Mouse (Mus musculus) midbrain, embryonic 12.5 days (tissue): ENCODE measurements around the gene Pif1. TPM values are rescaled to one million over a fixed set of nuclear protein-coding genes. Genes with fewer than 3 reads are reported as not detected.

Source experiments
- ATAC-seq: fragments of 200-750 bp; cut with Nextera tagmentation; 2 replicates; pipeline ENCODE4 v1.8.0; 2017; ENCODE audit warnings: low read depth, moderate TSS enrichment, moderate library complexity; ENCODE audit not compliant: low FRiP score
- H3K27ac ChIP-seq: fragments of 300-500 bp; sonication (generic); replicated peaks from 2 replicates; pipeline ENCODE4 v1.5.1; 2016; ENCODE audit warnings: mild to moderate bottlenecking
- H3K27me3 ChIP-seq: fragments of 300-500 bp; sonication (generic); 2 replicates; pipeline ENCODE4 v1.6.1; 2016; ENCODE audit warnings: mild to moderate bottlenecking
- H3K36me3 ChIP-seq: fragments of 300-500 bp; sonication (generic); 2 replicates; pipeline ENCODE4 v1.6.1; 2016
- H3K4me1 ChIP-seq: fragments of 300-500 bp; sonication (generic); 2 replicates; pipeline ENCODE4 v1.6.1; 2016
- H3K4me2 ChIP-seq: fragments of 300-500 bp; sonication (generic); replicated peaks from 2 replicates; pipeline ENCODE4 v1.6.1; 2016; ENCODE audit warnings: mild to moderate bottlenecking, moderate library complexity
- H3K4me3 ChIP-seq: fragments of 300-500 bp; sonication (generic); 2 replicates; pipeline ENCODE4 v1.5.1; 2016; ENCODE audit warnings: mild to moderate bottlenecking
- H3K9ac ChIP-seq: fragments of 300-500 bp; sonication (generic); replicated peaks from 2 replicates; pipeline ENCODE4 v1.6.1; 2016; ENCODE audit warnings: mild to moderate bottlenecking, moderate library complexity
- H3K9me3 ChIP-seq: fragments of 300-500 bp; sonication (generic); 2 replicates; pipeline ENCODE4 v1.6.1; 2016; ENCODE audit warnings: mild to moderate bottlenecking
- WGBS: fragments of 180-500 bp; shearing (Covaris S2); methylation state at CpG from one replicate; pipeline ENCODE4 v1.1.7; 2016; 5-methylcytosine and 5-hydroxymethylcytosine counted together
- polyA plus RNA-seq: library from polyadenylated mRNA; unstranded; fragments of >200 nt; fragmentation: Nextera tagmentation; extraction: Ambion mirVana; gene quantifications from 2 replicates; pipeline ENCODE4 v1.2.1, GENCODE M21; 2016

Pif1 gene
- polyA plus RNA-seq, 1 experiment from 2014 or later: 24.0 TPM

GRCm38 (mm10) chr9:65630631-65631353, 43.8 kb downstream of the Pif1 start:
- Histone ChIP-seq H3K4me3 (peak overlapping the region; percentile 57), H3K4me1 (peaks cover 18% of the 10 kb centered on the region), H3K36me3 (no peaks in the 10 kb centered on the region), H3K27me3 (peaks cover 72% of the 10 kb centered on the region), H3K4me2 (peak overlapping the region; percentile 93), H3K9me3 (no peaks in the 10 kb centered on the region), H3K9ac (peak overlapping the region; percentile 70), H3K27ac (no peak overlapping the region)
- WGBS: under 1% methylated on average over 68 of the region's 78 CpGs
- ATAC-seq: peak; percentile 82

GRCm38 (mm10) chr9:65631354-65632021, 44.5 kb downstream of the Pif1 start:
- ATAC-seq: no peak
- Histone ChIP-seq H3K9me3 (no peaks in the 10 kb centered on the region), H3K4me1 (peaks cover 18% of the 10 kb centered on the region), H3K4me2 (peak overlapping the region; percentile 93), H3K27me3 (peaks cover 65% of the 10 kb centered on the region), H3K27ac (no peak overlapping the region), H3K36me3 (no peaks in the 10 kb centered on the region), H3K9ac (peak overlapping the region; percentile 70; the same call in 1 of the 2 replicates), H3K4me3 (peak overlapping the region; percentile 57)
- 11% methylated on average over 16 of the region's 16 CpGs for WGBS

DNA sequence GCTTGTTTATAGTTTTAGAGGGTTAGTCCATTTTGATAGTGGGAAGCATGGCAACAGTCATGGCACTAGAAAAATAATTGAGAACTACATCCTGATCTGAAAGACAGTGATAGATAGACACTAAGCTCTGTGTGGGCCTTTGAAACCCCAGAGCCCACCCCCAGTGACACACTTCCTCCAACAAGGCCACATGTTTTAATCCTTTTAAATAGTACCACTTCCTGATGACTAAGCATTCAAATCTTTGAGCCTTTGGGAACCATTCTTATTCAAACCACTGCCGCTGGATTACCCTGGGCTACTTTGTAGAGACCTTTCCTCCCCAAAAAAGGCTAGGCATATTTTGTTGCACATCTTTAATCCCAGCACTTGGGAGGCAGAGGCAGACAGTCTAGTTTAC, 48.8 kb downstream of the Pif1 start:
- no peak overlapping the region for H3K9ac ChIP-seq
- H3K27ac ChIP-seq: no peak overlapping the region
- H3K4me2 ChIP-seq: no peak overlapping the region
- H3K9me3 ChIP-seq: no peaks in the 10 kb centered on the region
- WGBS: 45% methylated on average over 1 of the region's 1 CpGs
- H3K36me3 ChIP-seq: no peaks in the 10 kb centered on the region
- H3K4me3 ChIP-seq: no peak overlapping the region
- ATAC-seq: no peak
- peaks cover 8% of the 10 kb centered on the region for H3K4me1 ChIP-seq
- H3K27me3 ChIP-seq: peaks cover 51% of the 10 kb centered on the region

- H3K4me2 ChIP-seq: no peak overlapping the region
- H3K36me3 ChIP-seq: no peaks in the 10 kb centered on the region
- H3K27me3 ChIP-seq: peaks cover 40% of the 10 kb centered on the region
- no peak overlapping the region for H3K4me3 ChIP-seq
- WGBS: 88% methylated on average over 4 of the region's 4 CpGs
- no peak overlapping the region for H3K9ac ChIP-seq
- H3K9me3 ChIP-seq: no peaks in the 10 kb centered on the region
- peaks cover 12% of the 10 kb centered on the region for H3K4me1 ChIP-seq
- no peak for ATAC-seq
- no peak overlapping the region for H3K27ac ChIP-seq
Measured at GRCm38 (mm10) chr9:65636926-65637325, 50.0 kb downstream of the Pif1 start.

- Histone ChIP-seq H3K9me3 (no peaks in the 10 kb centered on the region), H3K4me3 (no peak overlapping the region), H3K27me3 (peaks cover 20% of the 10 kb centered on the region), H3K4me2 (no peak overlapping the region), H3K36me3 (no peaks in the 10 kb centered on the region), H3K4me1 (peaks cover 12% of the 10 kb centered on the region), H3K9ac (no peak overlapping the region), H3K27ac (no peak overlapping the region)
- 60% methylated on average over 5 of the region's 5 CpGs for WGBS
- ATAC-seq: no peak
Measured at GRCm38 (mm10) chr9:65639065-65639464, 52.1 kb downstream of the Pif1 start.

DNA sequence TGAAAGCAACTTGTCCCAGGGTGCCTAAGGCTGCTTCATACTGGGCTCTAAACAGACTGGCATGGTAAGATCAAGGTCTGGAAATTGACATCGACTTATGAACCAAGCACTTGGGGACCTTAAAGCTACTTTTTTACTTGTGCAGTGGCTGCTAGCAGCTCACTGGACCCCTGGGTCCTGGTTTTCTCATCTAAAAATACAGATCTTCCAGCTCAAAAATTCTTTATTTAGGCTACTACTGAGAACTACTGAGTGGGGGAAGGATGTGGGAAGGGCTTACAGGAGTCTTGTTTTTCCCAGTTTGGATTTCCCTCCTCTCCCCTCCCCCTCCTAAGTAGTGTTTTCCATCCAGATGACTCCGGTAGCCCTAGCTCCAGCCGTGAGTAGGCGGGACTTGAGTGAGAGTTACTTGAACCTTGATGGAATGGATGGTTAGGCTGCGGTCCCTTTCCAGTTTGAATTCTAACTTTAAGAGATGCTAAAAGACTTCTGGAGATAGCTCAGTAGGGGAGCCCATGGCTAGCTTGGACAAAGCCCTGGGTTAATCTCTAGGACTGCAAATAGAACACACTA, 54.0 kb downstream of the Pif1 start:
- 4% methylated on average over 5 of the region's 5 CpGs for whole genome bisulfite sequencing
- Histone ChIP-seq H3K9ac (no peak overlapping the region), H3K27me3 (peaks cover 20% of the 10 kb centered on the region), H3K9me3 (no peaks in the 10 kb centered on the region), H3K4me3 (no peak overlapping the region), H3K36me3 (no peaks in the 10 kb centered on the region), H3K27ac (no peak overlapping the region), H3K4me1 (peaks cover 12% of the 10 kb centered on the region), H3K4me2 (peak overlapping the region; percentile 17; the same call in 1 of the 2 replicates)
- no peak for ATAC-seq

DNA sequence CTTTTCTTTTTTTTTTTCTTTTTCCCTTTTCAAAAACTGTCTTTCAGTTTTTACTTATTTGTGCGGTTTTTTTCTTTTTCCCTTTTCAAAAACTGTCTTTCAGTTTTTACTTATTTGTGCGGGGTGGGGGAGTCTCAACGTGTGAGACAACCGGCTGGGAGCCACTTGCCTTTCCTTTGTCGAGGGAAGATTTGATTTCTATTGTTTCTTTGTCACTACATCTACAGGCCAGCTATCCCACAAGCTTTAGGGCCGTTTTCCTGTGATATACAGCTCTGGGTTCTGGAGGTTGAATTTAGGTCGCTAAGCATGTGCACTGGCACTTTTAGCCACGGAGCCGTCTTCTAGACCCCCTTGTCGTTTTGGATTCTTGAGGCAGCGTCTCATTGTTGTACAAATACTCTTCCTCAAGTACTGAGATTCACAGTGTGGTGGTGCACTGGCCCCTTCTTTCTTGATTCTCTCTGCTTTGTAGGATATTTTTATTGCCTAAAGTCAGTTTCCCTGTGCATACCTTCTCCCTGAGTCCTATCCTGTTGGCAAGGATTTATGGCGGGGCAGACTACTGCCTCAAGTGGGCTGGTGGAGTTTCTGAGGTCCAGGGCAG, 54.6 kb downstream of the Pif1 start:
- Histone ChIP-seq H3K4me1 (peaks cover 12% of the 10 kb centered on the region), H3K27ac (no peak overlapping the region), H3K36me3 (no peaks in the 10 kb centered on the region), H3K27me3 (peaks cover 20% of the 10 kb centered on the region), H3K9me3 (no peaks in the 10 kb centered on the region), H3K4me3 (no peak overlapping the region), H3K4me2 (peak overlapping the region; percentile 25), H3K9ac (no peak overlapping the region)
- ATAC-seq: no peak
- 9% methylated on average over 12 of the region's 12 CpGs for whole genome bisulfite sequencing

DNA sequence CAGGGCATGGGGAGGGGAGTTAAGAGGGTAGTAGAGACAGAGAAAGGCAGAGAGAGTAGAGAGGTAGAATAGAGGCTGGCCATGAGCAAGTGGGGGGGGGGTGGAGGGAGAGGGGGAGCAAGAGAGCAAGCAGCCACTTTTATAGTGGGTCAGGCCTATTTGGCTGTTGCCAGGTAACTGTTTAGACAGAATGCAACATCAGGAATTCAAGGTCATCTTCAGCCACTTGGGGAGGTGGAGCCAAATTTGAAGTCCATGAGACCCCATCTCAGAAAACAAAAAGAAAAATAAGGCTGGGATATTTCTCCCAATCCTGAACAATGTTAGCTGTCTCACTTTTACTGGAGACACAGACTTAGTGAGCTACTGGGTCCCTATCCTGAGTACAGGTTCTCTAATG, 55.6 kb downstream of the Pif1 start:
- Histone ChIP-seq H3K27ac (no peak overlapping the region), H3K36me3 (no peaks in the 10 kb centered on the region), H3K27me3 (peaks cover 20% of the 10 kb centered on the region), H3K9me3 (no peaks in the 10 kb centered on the region), H3K4me1 (peaks cover 12% of the 10 kb centered on the region), H3K4me2 (no peak overlapping the region), H3K4me3 (no peak overlapping the region), H3K9ac (no peak overlapping the region)
- no peak for ATAC-seq

- Histone ChIP-seq H3K4me3 (no peak overlapping the region), H3K27ac (no peak overlapping the region), H3K9ac (no peak overlapping the region), H3K36me3 (no peaks in the 10 kb centered on the region), H3K27me3 (peaks cover 8% of the 10 kb centered on the region), H3K4me1 (peaks cover 12% of the 10 kb centered on the region), H3K9me3 (no peaks in the 10 kb centered on the region), H3K4me2 (no peak overlapping the region)
- ATAC-seq: no peak
- WGBS: 92% methylated on average over 4 of the region's 4 CpGs
Measured at GRCm38 (mm10) chr9:65644960-65645359, 58.0 kb downstream of the Pif1 start.

Other genes with a start within 250 kb of the Pif1 start
- gene Pdcd7, start 241.1 kb upstream of the Pif1 start, polyA plus RNA-seq: 12.2 and 14.3 TPM in 2 replicates
- gene Ubap1l, start 226.1 kb upstream of the Pif1 start, polyA plus RNA-seq: 0.17 and 0.65 TPM in 2 replicates
- 0.37 and 0.45 TPM in 2 replicates for gene Kbtbd13, start 195.5 kb upstream of the Pif1 start, polyA plus RNA-seq
- 6.5 TPM in 2 replicates for gene Rasl12, start 188.7 kb upstream of the Pif1 start, polyA plus RNA-seq
- not detected in 2 replicates for gene Slc51b, start 164.2 kb upstream of the Pif1 start, polyA plus RNA-seq
- 22.9 and 23.3 TPM in 2 replicates for gene Mtfmt, start 151.4 kb upstream of the Pif1 start, polyA plus RNA-seq
- 112 and 113 TPM in 2 replicates for gene Spg21, start 126.2 kb upstream of the Pif1 start, polyA plus RNA-seq
- 0.22 and 0.24 TPM in 2 replicates for gene Ankdd1a, start 67.0 kb upstream of the Pif1 start, polyA plus RNA-seq
- gene Plekho2, start 7.1 kb upstream of the Pif1 start, polyA plus RNA-seq: 10.0 and 10.6 TPM in 2 replicates
- gene Rbpms2, start 42.5 kb downstream of the Pif1 start, polyA plus RNA-seq: 11.5 and 12.8 TPM in 2 replicates
- gene Oaz2, start 80.8 kb downstream of the Pif1 start, polyA plus RNA-seq: 262 and 269 TPM in 2 replicates
- gene Zfp609, start 240.4 kb downstream of the Pif1 start, polyA plus RNA-seq: 12.0 and 15.4 TPM in 2 replicates